Mouse (Mus musculus) heart, adult 2 months (tissue): Measurements from ENCODE around the gene C6. TPM values are rescaled to one million over a fixed set of nuclear protein-coding genes. Genes with fewer than 3 reads are reported as not detected.

Experiments
- DNase-seq, 2 experiments: peaks; one replicate each; pipeline ENCODE4 v3.0.0; 2021
- H3K27ac ChIP-seq: fragments of 200-600 bp; 2 replicates; pipeline ENCODE4 v1.8.1; 2022
- H3K27me3 ChIP-seq: fragments of 200-500 bp; 2 replicates; pipeline ENCODE4 v1.6.1; 2012; ENCODE audit warnings: mild to moderate bottlenecking, low read length, inconsistent platforms, mixed read lengths; ENCODE audit not compliant: control insufficient read depth, insufficient read depth
- H3K36me3 ChIP-seq: fragments of 200-500 bp; 2 replicates; pipeline ENCODE4 v1.6.1; 2012; ENCODE audit warnings: low read length, inconsistent platforms; ENCODE audit not compliant: control insufficient read depth, insufficient read depth
- H3K4me1 ChIP-seq: fragments of 200-500 bp; 2 replicates; pipeline ENCODE4 v1.6.1; 2011; ENCODE audit warnings: low read length; ENCODE audit not compliant: control insufficient read depth, insufficient read depth
- H3K4me3 ChIP-seq: fragments of 200-600 bp; 2 replicates; pipeline ENCODE4 v1.8.1; 2022
- H3K79me2 ChIP-seq: fragments of 200-500 bp; replicated peaks from 2 replicates; pipeline ENCODE4 v1.6.1; 2012; ENCODE audit warnings: mild to moderate bottlenecking, inconsistent platforms, low read length, moderate library complexity, mixed read lengths; ENCODE audit not compliant: control insufficient read depth, insufficient read depth
- H3K9ac ChIP-seq: fragments of 200-500 bp; 2 replicates; pipeline ENCODE4 v1.6.1; 2012; ENCODE audit warnings: low read depth, mild to moderate bottlenecking, control low read depth, inconsistent platforms, low read length, mixed read lengths
- CTCF ChIP-seq: fragments of 200-600 bp; IDR thresholded peaks from 2 replicates; pipeline ENCODE4 v1.8.1; 2022; ENCODE audit warnings: antibody characterized with exemption, mild to moderate bottlenecking, moderate library complexity
- EP300 ChIP-seq: fragments of 200-500 bp; IDR thresholded peaks from 2 replicates; pipeline ENCODE4 v1.6.1; 2011; ENCODE audit warnings: low read depth, low read length, control low read depth; ENCODE audit not compliant: insufficient read depth
- POLR2A ChIP-seq: fragments of 200-500 bp; IDR thresholded peaks from 2 replicates; pipeline ENCODE4 v1.6.1; 2011; ENCODE audit warnings: mild to moderate bottlenecking, low read depth, low read length, control low read depth; ENCODE audit not compliant: insufficient read depth
- WGBS: fragments of 180-500 bp; shearing (Covaris S2); methylation state at CpG from one replicate; pipeline ENCODE4 v1.1.7; 2018; 5-methylcytosine and 5-hydroxymethylcytosine counted together
- intact Hi-C: fragments of 180-260 bp; cut with DNase I; formaldehyde crosslinking; loops from one replicate; pipeline ENCODE4 v1.15.1; 2025
- long read RNA-seq: library from polyadenylated mRNA; stranded (forward); transcript quantifications from one replicate; pipeline ENCODE4 v2.0.0, GENCODE M21; 2021
- polyA plus RNA-seq: library from polyadenylated mRNA; depleted of rRNA; stranded (reverse); fragments of >200 nt; gene quantifications from 2 replicates; pipeline ENCODE4 v1.2.3, GENCODE M21; 2012; rRNA removed
- total RNA-seq, 2 experiments: library from RNA; stranded (reverse); gene quantifications; 2 replicates each; pipeline ENCODE4 v1.2.3; 2021

Gene C6
- total RNA-seq (under 1 TPM; 0.08 to 0.27 TPM), polyA plus RNA-seq (0.06 TPM in 1 of 2 replicates, not detected in the other)
- long read RNA-seq: 0 reads

GRCm38 (mm10) chr15:4726830-4727310 lies at the start of gene C6:
Gene C6 (plus strand): TSS chr15:4727175.
- H3K4me3 ChIP-seq: no peak within 1 kb of the TSS
- WGBS: 81% methylated on average over 9 of the region's 9 CpGs
- H3K4me1 ChIP-seq: no peaks in the 10 kb centered on the region
- no peak within 1 kb of the TSS for H3K9ac ChIP-seq
- no peaks in the 10 kb centered on the region for H3K36me3 ChIP-seq
- intact Hi-C loops: no loop called here
- TF ChIP-seq CTCF (no peak), EP300 (no peak), POLR2A (no peak)
- no peaks in the 10 kb centered on the region for H3K79me2 ChIP-seq
- no peak within 1 kb of the TSS for H3K27ac ChIP-seq
- no peak for DNase-seq
- no peaks in the 10 kb centered on the region for H3K27me3 ChIP-seq

DNA sequence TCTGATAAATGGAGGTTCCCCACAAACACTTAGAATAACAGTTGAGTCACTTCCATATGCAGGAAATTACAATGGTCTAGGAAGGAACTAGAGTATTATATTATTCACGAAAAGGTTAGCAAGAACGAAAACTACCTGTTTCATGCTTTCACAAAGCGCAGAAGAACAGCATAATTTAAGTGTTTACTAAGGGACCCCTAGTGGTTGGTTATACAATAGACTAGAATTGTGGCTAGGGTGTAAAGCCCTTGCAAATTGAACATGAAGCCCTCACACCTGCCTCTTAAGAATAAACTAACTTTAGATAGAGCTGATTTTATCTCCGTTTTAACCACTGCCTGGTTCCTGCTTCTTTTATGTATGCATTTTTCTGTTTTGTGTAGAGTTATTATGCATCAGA lies 29.4 kb upstream of the C6 start:
- intact Hi-C loops: no loop called here
- H3K9ac ChIP-seq: no peak overlapping the region
- H3K4me3 ChIP-seq: no peak overlapping the region
- H3K36me3 ChIP-seq: no peaks in the 10 kb centered on the region
- TF ChIP-seq EP300 (no peak), CTCF (peak; percentile 20; the same call in 1 of the 2 replicates)
- H3K79me2 ChIP-seq: no peaks in the 10 kb centered on the region
- 68% methylated on average over 4 of the region's 4 CpGs for WGBS
- H3K4me1 ChIP-seq: no peaks in the 10 kb centered on the region
- DNase-seq: no peak
- H3K27ac ChIP-seq: no peak overlapping the region
- H3K27me3 ChIP-seq: no peaks in the 10 kb centered on the region

GRCm38 (mm10) chr15:4734150-4734549 lies 7.2 kb downstream of the C6 start:
- Histone ChIP-seq H3K79me2 (no peaks in the 10 kb centered on the region), H3K9ac (no peak overlapping the region), H3K4me1 (no peaks in the 10 kb centered on the region), H3K36me3 (no peaks in the 10 kb centered on the region), H3K4me3 (no peak overlapping the region), H3K27ac (no peak overlapping the region), H3K27me3 (no peaks in the 10 kb centered on the region)
- DNase-seq: no peak
- intact Hi-C loops: no loop called here
- no peak for TF ChIP-seq POLR2A
- TF ChIP-seq CTCF: no peak
- TF ChIP-seq EP300: no peak
- 87% methylated on average over 1 of the region's 1 CpGs for WGBS

DNA sequence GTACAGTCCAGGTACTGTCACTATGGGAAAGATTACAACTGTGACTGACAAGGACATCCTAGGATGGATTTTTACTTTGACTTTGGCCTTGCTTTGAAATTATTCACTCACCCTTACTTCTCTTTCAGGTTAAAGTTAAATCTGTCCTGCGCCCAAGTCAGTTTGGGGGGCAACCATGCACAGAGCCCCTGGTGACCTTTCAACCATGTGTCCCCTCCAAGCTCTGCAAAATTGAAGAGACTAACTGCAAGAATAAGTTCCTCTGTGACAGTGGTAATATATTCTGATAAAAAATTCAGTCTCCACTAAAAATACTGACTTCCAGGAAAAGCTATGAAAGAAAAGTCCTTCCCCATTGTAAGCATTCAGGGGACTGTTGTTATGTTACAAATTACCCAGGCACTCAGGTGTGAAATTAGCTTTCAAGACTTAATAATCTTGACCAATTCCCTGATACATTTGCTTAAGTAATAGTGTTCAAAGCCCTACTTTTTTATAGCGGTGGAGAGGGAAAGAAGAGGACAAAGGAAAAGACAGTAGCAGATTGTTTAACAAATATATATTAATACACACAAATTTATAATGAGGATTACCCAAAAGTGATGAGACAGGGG lies 8.1 kb downstream of the C6 start:
- no peak overlapping the region for H3K27ac ChIP-seq
- intact Hi-C loops: no loop called here
- H3K9ac ChIP-seq: no peak overlapping the region
- H3K4me3 ChIP-seq: no peak overlapping the region
- no peaks in the 10 kb centered on the region for H3K36me3 ChIP-seq
- 66% methylated on average over 2 of the region's 2 CpGs for WGBS
- no peaks in the 10 kb centered on the region for H3K4me1 ChIP-seq
- TF ChIP-seq CTCF (no peak), EP300 (no peak), POLR2A (no peak)
- no peaks in the 10 kb centered on the region for H3K79me2 ChIP-seq
- H3K27me3 ChIP-seq: no peaks in the 10 kb centered on the region
- no peak for DNase-seq

GRCm38 (mm10) chr15:4747656-4748055 lies 20.7 kb downstream of the C6 start:
- Histone ChIP-seq H3K9ac (no peak overlapping the region), H3K79me2 (no peaks in the 10 kb centered on the region), H3K4me1 (no peaks in the 10 kb centered on the region), H3K36me3 (no peaks in the 10 kb centered on the region), H3K27me3 (no peaks in the 10 kb centered on the region), H3K4me3 (no peak overlapping the region), H3K27ac (no peak overlapping the region)
- 65% methylated on average over 3 of the region's 3 CpGs for WGBS
- DNase-seq: peak in 1 of 2 experiments; percentile 4
- no peak for TF ChIP-seq POLR2A
- TF ChIP-seq CTCF: no peak
- TF ChIP-seq EP300: no peak
- intact Hi-C loops: no loop called here

- WGBS: 32% methylated on average over 3 of the region's 3 CpGs
Measured at GRCm38 (mm10) chr15:4790378-4790777, 63.4 kb downstream of the C6 start.

More at GRCm38 (mm10) chr15:4790378-4790777, 63.4 kb downstream of the C6 start:
- no peaks in the 10 kb centered on the region for H3K36me3 ChIP-seq
- no peak for DNase-seq
- intact Hi-C loops: no loop called here
- H3K79me2 ChIP-seq: no peaks in the 10 kb centered on the region
- TF ChIP-seq EP300 (no peak), CTCF (no peak), POLR2A (no peak)
- no peaks in the 10 kb centered on the region for H3K4me1 ChIP-seq
- no peaks in the 10 kb centered on the region for H3K27me3 ChIP-seq
- no peak overlapping the region for H3K4me3 ChIP-seq
- no peak overlapping the region for H3K9ac ChIP-seq
- H3K27ac ChIP-seq: no peak overlapping the region
